Mouse (Mus musculus) bone marrow macrophage, adult 2 months (primary cell): Measurements from ENCODE around the gene Bace1.

Source experiments
- CTCF ChIP-seq: IDR thresholded peaks from 2 replicates; pipeline ENCODE4 v1.5.1; 2012; ENCODE audit warnings: low read depth, mild to moderate bottlenecking, low read length, moderate library complexity
- POLR2A ChIP-seq: IDR thresholded peaks from 2 replicates; pipeline ENCODE4 v1.6.1; 2012; ENCODE audit warnings: mild to moderate bottlenecking, low read depth, low read length, borderline replicate concordance

GRCm38 (mm10) chr9:45828291-45828963, 10.0 kb upstream of the Bace1 start, which contains the start of gene Cep164:
- TF ChIP-seq CTCF (no peak), POLR2A (no peak)
